Mouse (Mus musculus): ENCODE measurements around the gene Ttbk1.

DNA sequence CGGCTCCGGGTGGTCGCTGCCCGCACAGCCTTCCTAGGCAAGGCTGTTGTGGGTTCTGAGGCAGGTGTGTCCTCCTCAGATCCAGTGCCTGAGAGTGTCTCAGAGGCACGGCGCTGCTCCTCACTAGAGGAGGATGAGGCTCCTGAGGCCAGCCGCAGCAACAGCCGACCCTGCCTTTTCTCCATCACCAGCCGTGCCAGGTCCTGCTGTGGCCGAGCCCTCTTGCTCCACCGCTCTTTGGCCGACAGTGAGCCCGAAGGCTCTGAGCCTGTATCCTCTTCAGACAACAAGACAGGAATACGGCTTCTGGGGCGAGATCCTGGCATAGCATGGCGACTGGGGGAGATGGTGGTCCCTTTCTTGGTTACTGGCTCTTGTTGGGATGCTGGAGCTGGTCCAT, 41.2 kb downstream of the Ttbk1 start:
- TF ChIP-seq POLR2A (IDR thresholded peaks at IDR 0.05; ENCODE audit: low read depth, low read length), result no peak
- no peak for TF ChIP-seq CTCF (IDR thresholded peaks at IDR 0.05; ENCODE audit: extremely low read depth, insufficient read length, insufficient replicate concordance, low read depth, low read length)
